Mouse (Mus musculus) hindbrain, embryonic 16.5 days (tissue): ENCODE data around the gene Plcd1. TPM values are rescaled to one million over a fixed set of nuclear protein-coding genes. Genes with fewer than 3 reads are reported as not detected.

ENCODE experiments used
- ATAC-seq: fragments of 200-750 bp; cut with Nextera tagmentation; 2 replicates; pipeline ENCODE4 v1.8.0; 2017; ENCODE audit warnings: moderate TSS enrichment, moderate library complexity
- H3K27ac ChIP-seq: fragments of 300-500 bp; sonication (generic); 2 replicates; pipeline ENCODE4 v1.5.1; 2014; ENCODE audit warnings: low read depth, mild to moderate bottlenecking, control low read depth, low read length, moderate library complexity
- H3K27me3 ChIP-seq: fragments of 300-500 bp; sonication (generic); replicated peaks from 2 replicates; pipeline ENCODE4 v1.6.1; 2014; ENCODE audit warnings: low read length; ENCODE audit not compliant: control insufficient read depth, insufficient read depth
- H3K36me3 ChIP-seq: fragments of 300-500 bp; sonication (generic); 2 replicates; pipeline ENCODE4 v1.6.1; 2014; ENCODE audit warnings: mild to moderate bottlenecking, low read length, moderate library complexity, mixed read lengths; ENCODE audit not compliant: control insufficient read depth, insufficient read depth
- H3K4me1 ChIP-seq: fragments of 300-500 bp; sonication (generic); 2 replicates; pipeline ENCODE4 v1.6.1; 2014; ENCODE audit warnings: low read depth, low read length; ENCODE audit not compliant: control insufficient read depth, insufficient read depth
- H3K4me2 ChIP-seq: fragments of 300-500 bp; sonication (generic); 2 replicates; pipeline ENCODE4 v1.6.1; 2014; ENCODE audit warnings: mild to moderate bottlenecking, low read length, control low read depth, moderate library complexity
- H3K4me3 ChIP-seq: fragments of 300-500 bp; sonication (generic); 2 replicates; pipeline ENCODE4 v1.5.1; 2014; ENCODE audit warnings: mild to moderate bottlenecking, low read length, control low read depth, moderate library complexity
- H3K9ac ChIP-seq: fragments of 300-500 bp; sonication (generic); 2 replicates; pipeline ENCODE4 v1.6.1; 2014; ENCODE audit warnings: low read depth, mild to moderate bottlenecking, control low read depth, low read length, moderate library complexity
- H3K9me3 ChIP-seq: fragments of 300-500 bp; sonication (generic); 2 replicates; pipeline ENCODE4 v1.6.1; 2014; ENCODE audit warnings: mild to moderate bottlenecking, low read length, moderate library complexity; ENCODE audit not compliant: control insufficient read depth
- WGBS: fragments of 180-500 bp; shearing (Covaris S2); extraction: QIAGEN DNeasy Blood & Tissue Kit; methylation state at CpG from one replicate; pipeline ENCODE4 v1.1.7; 2014; 5-methylcytosine and 5-hydroxymethylcytosine counted together
- polyA plus RNA-seq: library from polyadenylated mRNA; unstranded; fragments of >200 nt; fragmentation: Nextera tagmentation; extraction: Ambion mirVana; gene quantifications from 2 replicates; pipeline ENCODE4 v1.2.1, GENCODE M21; 2015

Plcd1 gene
- polyA plus RNA-seq, 1 experiment from 2014 or later: 22.4 TPM

- H3K4me2 ChIP-seq: no peak overlapping the region
- H3K27me3 ChIP-seq: peaks cover 7% of the 10 kb centered on the region
- H3K9ac ChIP-seq: no peak overlapping the region
- 82% methylated on average over 11 of the region's 11 CpGs for WGBS
- H3K27ac ChIP-seq: no peak overlapping the region
- H3K9me3 ChIP-seq: no peaks in the 10 kb centered on the region
- no peak overlapping the region for H3K4me3 ChIP-seq
- ATAC-seq: no peak
- H3K36me3 ChIP-seq: no peaks in the 10 kb centered on the region
- H3K4me1 ChIP-seq: peaks cover 10% of the 10 kb centered on the region
These were observed 45.0 kb downstream of the Plcd1 start for GRCm38 (mm10) chr9:119048182-119048903.

GRCm38 (mm10) chr9:119040101-119040775, 53.1 kb downstream of the Plcd1 start:
- Histone ChIP-seq H3K4me3 (no peak overlapping the region), H3K9me3 (no peaks in the 10 kb centered on the region), H3K4me2 (no peak overlapping the region), H3K4me1 (peaks cover 6% of the 10 kb centered on the region), H3K36me3 (peaks cover 9% of the 10 kb centered on the region; the same call in 1 of the 2 replicates), H3K9ac (no peak overlapping the region), H3K27me3 (no peaks in the 10 kb centered on the region), H3K27ac (no peak overlapping the region)
- no peak for ATAC-seq
- 75% methylated on average over 15 of the region's 15 CpGs for WGBS

- Histone ChIP-seq H3K4me1 (peaks cover 22% of the 10 kb centered on the region), H3K9me3 (no peaks in the 10 kb centered on the region), H3K4me3 (no peak overlapping the region), H3K36me3 (peaks cover 9% of the 10 kb centered on the region; the same call in 1 of the 2 replicates), H3K27me3 (no peaks in the 10 kb centered on the region), H3K27ac (no peak overlapping the region), H3K9ac (no peak overlapping the region), H3K4me2 (no peak overlapping the region)
- WGBS: 92% methylated on average over 3 of the region's 3 CpGs
- no peak for ATAC-seq
These were observed 54.7 kb downstream of the Plcd1 start for GRCm38 (mm10) chr9:119038574-119038973.

- Histone ChIP-seq H3K27me3 (no peaks in the 10 kb centered on the region), H3K9ac (no peak overlapping the region), H3K4me1 (peaks cover 36% of the 10 kb centered on the region), H3K9me3 (no peaks in the 10 kb centered on the region), H3K36me3 (peaks cover 7% of the 10 kb centered on the region; the same call in 1 of the 2 replicates), H3K4me2 (no peak overlapping the region), H3K4me3 (no peak overlapping the region), H3K27ac (no peak overlapping the region)
- 57% methylated on average over 15 of the region's 15 CpGs for WGBS
- ATAC-seq: no peak
These were observed 56.1 kb downstream of the Plcd1 start for GRCm38 (mm10) chr9:119037076-119037730.

- no peak for ATAC-seq
- H3K4me2 ChIP-seq: no peak overlapping the region
- 0 out of 2 replicates have a peak, but pooled peaks cover 7% of the 10 kb centered on the region for H3K36me3 ChIP-seq
- 0 out of 2 replicates have a peak overlapping the region, but pooled peaks have one; percentile 32 for H3K27ac ChIP-seq
- H3K27me3 ChIP-seq: no peaks in the 10 kb centered on the region
- peaks cover 40% of the 10 kb centered on the region for H3K4me1 ChIP-seq
- H3K4me3 ChIP-seq: no peak overlapping the region
- no peaks in the 10 kb centered on the region for H3K9me3 ChIP-seq
- H3K9ac ChIP-seq: no peak overlapping the region
- WGBS: 60% methylated on average over 7 of the region's 7 CpGs
These were observed 57.5 kb downstream of the Plcd1 start for GRCm38 (mm10) chr9:119035836-119036235.

GRCm38 (mm10) chr9:119034676-119035665, 58.3 kb downstream of the Plcd1 start:
- ATAC-seq: 0 out of 2 replicates have a peak, but pooled peaks have one; percentile 13
- Histone ChIP-seq H3K9me3 (no peaks in the 10 kb centered on the region), H3K4me3 (no peak overlapping the region), H3K4me2 (no peak overlapping the region), H3K9ac (no peak overlapping the region), H3K27ac (peak overlapping the region; percentile 27; the same call in 1 of the 2 replicates), H3K27me3 (no peaks in the 10 kb centered on the region), H3K36me3 (peaks cover 5% of the 10 kb centered on the region; the same call in 1 of the 2 replicates), H3K4me1 (peaks cover 37% of the 10 kb centered on the region)
- WGBS: 56% methylated on average over 29 of the region's 29 CpGs

GRCm38 (mm10) chr9:119034069-119034468, 59.2 kb downstream of the Plcd1 start:
- 76% methylated on average over 8 of the region's 8 CpGs for WGBS
- peaks cover 5% of the 10 kb centered on the region; the same call in 1 of the 2 replicates for H3K36me3 ChIP-seq
- H3K9ac ChIP-seq: no peak overlapping the region
- H3K27me3 ChIP-seq: no peaks in the 10 kb centered on the region
- H3K9me3 ChIP-seq: no peaks in the 10 kb centered on the region
- ATAC-seq: 0 out of 2 replicates have a peak, but pooled peaks have one; percentile 30
- no peak overlapping the region for H3K4me2 ChIP-seq
- H3K4me1 ChIP-seq: peaks cover 37% of the 10 kb centered on the region
- H3K27ac ChIP-seq: peak overlapping the region; percentile 66; the same call in 1 of the 2 replicates
- H3K4me3 ChIP-seq: no peak overlapping the region

- H3K9me3 ChIP-seq: no peaks in the 10 kb centered on the region
- 56% methylated on average over 19 of the region's 19 CpGs for WGBS
- H3K4me3 ChIP-seq: no peak overlapping the region
- peaks cover 2% of the 10 kb centered on the region; the same call in 1 of the 2 replicates for H3K36me3 ChIP-seq
- no peaks in the 10 kb centered on the region for H3K27me3 ChIP-seq
- peaks cover 37% of the 10 kb centered on the region for H3K4me1 ChIP-seq
- no peak overlapping the region for H3K9ac ChIP-seq
- ATAC-seq: peak; percentile 77
- H3K4me2 ChIP-seq: no peak overlapping the region
- H3K27ac ChIP-seq: peak overlapping the region; percentile 66
These were observed 60.0 kb downstream of the Plcd1 start for GRCm38 (mm10) chr9:119033111-119033921.
